Mouse (Mus musculus): ENCODE data around the gene BC049715. TPM values are rescaled to one million over a fixed set of nuclear protein-coding genes. Genes with fewer than 3 reads are reported as not detected.
"Not testable (repeated sequence)": the region's sequence is repeated elsewhere in the genome, so short reads cannot be mapped to it uniquely, and the experiment has no call there.

BC049715 gene
- total and polyA plus RNA-seq, 3 experiments = 0.27 to 1.2 TPM; not detected in 1

DNA sequence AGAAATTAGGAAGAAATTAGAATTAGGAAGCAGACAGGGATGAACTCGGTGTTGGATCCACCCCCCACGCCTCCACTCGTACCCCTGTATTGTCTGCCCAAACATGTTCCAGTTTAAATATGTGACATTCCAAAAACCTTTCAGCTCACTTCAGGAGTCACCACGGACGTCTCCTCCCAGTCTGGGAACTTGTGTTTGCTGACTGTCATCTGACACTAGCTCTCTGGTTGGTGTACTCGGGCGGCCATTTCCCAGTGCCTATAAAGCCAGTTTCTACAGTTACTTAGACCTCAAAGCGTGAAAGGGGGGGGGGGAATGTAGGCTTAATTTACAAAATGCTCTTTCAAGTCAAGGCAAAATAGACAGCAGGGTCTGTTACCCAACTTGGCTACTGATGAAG lies 54.3 kb downstream of the BC049715 start:
- TF ChIP-seq GATA1 (IDR thresholded peaks at IDR 0.05; ENCODE audit: low read depth, low read length) (no peak), ZC3H11A (IDR thresholded peaks at IDR 0.05; ENCODE audit: low read depth, low read length) (no peak), SMC3 (IDR thresholded peaks at IDR 0.05; ENCODE audit: low read depth, low read length) (no peak), USF2 (IDR thresholded peaks at IDR 0.05; ENCODE audit: borderline replicate concordance in 1 of 2, insufficient read depth in 1 of 2, low read depth in 1 of 2, low read length in 2 of 2) (no peak), MYB (IDR thresholded peaks at IDR 0.05; ENCODE audit: low read depth, low read length) (no peak), ETS1 (IDR thresholded peaks at IDR 0.05; ENCODE audit: low read depth, low read length) (no peak)
- H3K4me1 ChIP-seq (ENCODE audit: control insufficient read depth in 1 of 2, insufficient read depth in 2 of 2, low read length in 2 of 2) = no peaks in the 10 kb centered on the region
- H3K9me3 ChIP-seq (replicated peaks; ENCODE audit: insufficient read depth, low read length) = no peaks in the 10 kb centered on the region
- no peak overlapping the region for H3K27ac ChIP-seq (ENCODE audit: control insufficient read depth, low read depth, low read length)
- H3K4me3 ChIP-seq (ENCODE audit: control insufficient read depth in 1 of 2, insufficient read depth in 1 of 2, low read depth in 2 of 2, low read length in 2 of 2) = no peak overlapping the region
- no peak for DNase-seq (ENCODE audit: low read depth, low spot score)
- no peaks in the 10 kb centered on the region for H3K36me3 ChIP-seq (ENCODE audit: control insufficient read depth in 1 of 2, insufficient read depth in 2 of 2, low read length in 2 of 2)
- H3K9ac ChIP-seq (ENCODE audit: control insufficient read depth, low read depth, low read length, poor library complexity, severe bottlenecking) = no peak overlapping the region
- H3K79me2 ChIP-seq (ENCODE audit: control insufficient read depth, insufficient read depth, low read length, poor library complexity) = no peaks in the 10 kb centered on the region
- H3K27me3 ChIP-seq (ENCODE audit: control insufficient read depth in 1 of 2, insufficient read depth in 2 of 2, low read length in 2 of 2) = no peaks in the 10 kb centered on the region; a peak in 1 of 4 replicates

GRCm38 (mm10) chr6:136883431-136883915 lies 56.0 kb downstream of the BC049715 start:
- DNase-seq (ENCODE audit: low read depth, low spot score) = no peak
- no peak for TF ChIP-seq MYB (IDR thresholded peaks at IDR 0.05; ENCODE audit: low read depth, low read length)
- no peak for TF ChIP-seq ZNF384 (IDR thresholded peaks at IDR 0.05; ENCODE audit: low read depth, low read length)
- TF ChIP-seq USF2 (IDR thresholded peaks at IDR 0.05; ENCODE audit: borderline replicate concordance in 1 of 2, insufficient read depth in 1 of 2, low read depth in 1 of 2, low read length in 2 of 2) = no peak
- TF ChIP-seq TAL1 (IDR thresholded peaks at IDR 0.05; ENCODE audit: low read length) = no peak
- no peak for TF ChIP-seq ZC3H11A (IDR thresholded peaks at IDR 0.05; ENCODE audit: low read depth, low read length)
- no peaks in the 10 kb centered on the region for H3K79me2 ChIP-seq (ENCODE audit: control insufficient read depth, insufficient read depth, low read length, poor library complexity)
- H3K4me3 ChIP-seq (ENCODE audit: control insufficient read depth in 1 of 2, insufficient read depth in 1 of 2, low read depth in 2 of 2, low read length in 2 of 2) = no peak overlapping the region
- peaks cover 0 to 2% of the 10 kb centered on the region in 2 experiments; a peak in 1 of 4 replicates for H3K27me3 ChIP-seq (ENCODE audit: control insufficient read depth in 1 of 2, insufficient read depth in 2 of 2, low read length in 2 of 2)
- H3K36me3 ChIP-seq (ENCODE audit: control insufficient read depth in 1 of 2, insufficient read depth in 2 of 2, low read length in 2 of 2) = no peaks in the 10 kb centered on the region
- no peaks in the 10 kb centered on the region for H3K4me1 ChIP-seq (ENCODE audit: control insufficient read depth in 1 of 2, insufficient read depth in 2 of 2, low read length in 2 of 2)
- no peak overlapping the region for H3K9ac ChIP-seq (ENCODE audit: control insufficient read depth, low read depth, low read length, poor library complexity, severe bottlenecking)
- H3K27ac ChIP-seq (ENCODE audit: control insufficient read depth, low read depth, low read length) = no peak overlapping the region
- no peaks in the 10 kb centered on the region for H3K9me3 ChIP-seq (replicated peaks; ENCODE audit: insufficient read depth, low read length)

DNA sequence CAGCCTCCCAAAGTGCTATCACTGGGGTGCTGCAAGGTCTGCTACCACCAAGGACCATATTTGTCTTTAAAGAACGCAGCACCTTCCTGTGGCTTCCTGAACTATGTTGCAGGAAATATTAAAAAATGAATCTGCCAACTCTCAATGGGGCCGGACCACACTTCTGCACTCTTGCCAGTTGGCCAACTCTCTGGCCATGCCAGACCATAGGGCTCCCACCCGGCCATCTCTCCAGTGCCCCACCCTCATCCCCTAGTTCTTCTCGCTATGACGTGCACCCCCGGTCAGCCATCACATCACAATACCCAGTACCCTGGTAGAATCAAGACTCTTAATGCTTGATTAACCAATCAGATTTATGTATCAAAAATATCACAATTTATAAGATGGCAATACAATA lies 56.5 kb downstream of the BC049715 start:
- H3K79me2 ChIP-seq (ENCODE audit: control insufficient read depth, insufficient read depth, low read length, poor library complexity) = no peaks in the 10 kb centered on the region

GRCm38 (mm10) chr6:136884766-136885165 lies 57.3 kb downstream of the BC049715 start:
- not testable (repeated sequence) for DNase-seq (ENCODE audit: low read depth, low spot score); H3K9ac ChIP-seq (ENCODE audit: control insufficient read depth, low read depth, low read length, poor library complexity, severe bottlenecking); H3K4me3 ChIP-seq (ENCODE audit: control insufficient read depth in 1 of 2, insufficient read depth in 1 of 2, low read depth in 2 of 2, low read length in 2 of 2); H3K4me1 ChIP-seq (ENCODE audit: control insufficient read depth in 1 of 2, insufficient read depth in 2 of 2, low read length in 2 of 2); H3K27ac ChIP-seq (ENCODE audit: control insufficient read depth, low read depth, low read length); H3K36me3 ChIP-seq (ENCODE audit: control insufficient read depth in 1 of 2, insufficient read depth in 2 of 2, low read length in 2 of 2); H3K79me2 ChIP-seq (ENCODE audit: control insufficient read depth, insufficient read depth, low read length, poor library complexity); H3K9me3 ChIP-seq (replicated peaks; ENCODE audit: insufficient read depth, low read length); H3K27me3 ChIP-seq (ENCODE audit: control insufficient read depth in 1 of 2, insufficient read depth in 2 of 2, low read length in 2 of 2)

More for the DNA sequence above, 56.5 kb downstream of the BC049715 start:
- no peak for TF ChIP-seq POLR2A (IDR thresholded peaks at IDR 0.05; ENCODE audit: control insufficient read depth in 1 of 2, insufficient read depth in 1 of 2, low read depth in 1 of 2, low read length in 2 of 2, poor library complexity in 1 of 2)
- TF ChIP-seq GATA1 (IDR thresholded peaks at IDR 0.05; ENCODE audit: low read depth, low read length) = no peak
- no peaks in the 10 kb centered on the region for H3K4me1 ChIP-seq (ENCODE audit: control insufficient read depth in 1 of 2, insufficient read depth in 2 of 2, low read length in 2 of 2)
- no peak overlapping the region for H3K4me3 ChIP-seq (ENCODE audit: control insufficient read depth in 1 of 2, insufficient read depth in 1 of 2, low read depth in 2 of 2, low read length in 2 of 2)
- no peaks in the 10 kb centered on the region for H3K36me3 ChIP-seq (ENCODE audit: control insufficient read depth in 1 of 2, insufficient read depth in 2 of 2, low read length in 2 of 2)
- DNase-seq (ENCODE audit: low read depth, low spot score) = no peak
- H3K9ac ChIP-seq (ENCODE audit: control insufficient read depth, low read depth, low read length, poor library complexity, severe bottlenecking) = no peak overlapping the region
- H3K27me3 ChIP-seq (ENCODE audit: control insufficient read depth in 1 of 2, insufficient read depth in 2 of 2, low read length in 2 of 2) = peaks cover 0 to 2% of the 10 kb centered on the region in 2 experiments; a peak in 1 of 4 replicates
- H3K9me3 ChIP-seq (replicated peaks; ENCODE audit: insufficient read depth, low read length) = no peaks in the 10 kb centered on the region
- H3K27ac ChIP-seq (ENCODE audit: control insufficient read depth, low read depth, low read length) = no peak overlapping the region
